Mouse (Mus musculus) G1E (cell line): ENCODE results near the gene Gm7102.

Source experiments
- CTCF ChIP-seq: IDR thresholded peaks from 2 replicates; pipeline ENCODE4 v1.5.1; 2012; ENCODE audit warnings: low read depth, low read length, inconsistent platforms, mixed read lengths
- GATA1 ChIP-seq: IDR thresholded peaks from 2 replicates; pipeline ENCODE4 v1.6.1; 2012; ENCODE audit warnings: borderline replicate concordance, low read length, inconsistent platforms, mixed read lengths
- GATA2 ChIP-seq: IDR thresholded peaks from 2 replicates; pipeline ENCODE4 v1.6.1; 2012; ENCODE audit warnings: low read depth, low read length, inconsistent platforms, borderline replicate concordance
- POLR2AphosphoS5 ChIP-seq: IDR thresholded peaks from 2 replicates; pipeline ENCODE4 v1.6.1; 2012; ENCODE audit warnings: low read depth, low read length, inconsistent platforms; ENCODE audit not compliant: insufficient replicate concordance
- TAL1 ChIP-seq: conservative IDR thresholded peaks from 2 replicates; pipeline ENCODE4 v1.6.1; 2012; ENCODE audit warnings: low read depth, low read length, inconsistent platforms, mixed read lengths

DNA sequence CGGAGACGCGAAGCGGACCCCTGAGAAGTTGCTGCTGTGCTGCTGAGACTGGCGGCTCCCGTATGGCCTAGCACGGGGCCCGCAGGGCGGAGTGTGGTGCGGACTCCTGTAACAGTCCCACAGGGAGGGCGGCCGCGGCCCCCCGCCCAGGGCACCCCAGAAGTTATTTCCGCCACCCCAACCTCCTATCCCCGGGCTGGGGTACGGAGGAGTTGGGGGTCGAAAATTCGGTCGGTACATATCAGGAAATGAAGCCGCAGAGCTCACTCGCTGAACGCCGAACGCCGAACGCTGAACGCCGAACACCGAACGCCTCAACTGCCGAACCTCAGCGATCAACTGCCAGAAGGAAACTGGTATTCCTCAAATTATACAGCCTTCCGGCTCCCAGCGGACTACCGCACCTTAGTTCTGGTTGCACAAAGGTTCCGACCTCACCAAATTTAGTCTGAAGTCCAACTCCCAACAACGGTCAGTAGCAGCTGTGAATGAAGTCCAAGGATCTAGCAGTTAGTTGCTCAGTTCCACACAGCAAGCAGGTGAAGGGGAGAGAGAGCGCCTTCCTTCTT, at the start of gene Gm7102:
- TF ChIP-seq GATA1 (no peak), CTCF (no peak), POLR2AphosphoS5 (no peak), TAL1 (no peak), GATA2 (no peak)
